Mouse (Mus musculus) central nervous system, embryonic 18 days (tissue): ENCODE measurements around the gene Gm16368. TPM values are rescaled to one million over a fixed set of nuclear protein-coding genes. Genes with fewer than 3 reads are reported as not detected.

ENCODE experiments used
- polyA plus RNA-seq: library from polyadenylated mRNA; depleted of rRNA; stranded (reverse); fragments of >200 nt; gene quantifications from 2 replicates; pipeline ENCODE4 v1.2.3, GENCODE M21; 2012; rRNA removed

The Gm16368 gene
- not detected in 2 replicates for polyA plus RNA-seq

DNA sequence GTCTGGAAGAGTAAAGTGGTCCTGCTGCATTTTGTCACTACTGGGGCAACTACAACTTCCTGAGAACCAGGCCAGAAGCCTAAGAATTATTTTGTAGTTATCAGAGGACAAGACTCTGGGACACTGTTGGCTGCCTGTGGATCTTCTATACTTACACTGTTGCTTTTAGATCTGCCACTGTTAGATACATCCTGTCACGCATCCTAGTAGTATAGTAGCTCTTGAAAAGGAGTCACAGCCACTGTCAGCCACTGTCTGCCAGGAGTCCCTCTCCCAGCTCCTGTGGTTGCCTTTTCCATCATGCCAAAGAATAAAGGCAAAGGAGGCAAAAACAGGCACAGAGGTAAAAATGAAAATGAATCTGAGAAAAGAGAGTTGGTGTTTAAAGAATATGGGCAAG lies at the start of gene Gm16368:
Gene Gm16368 (plus strand): TSS at position 301 of the 400 bp plus-strand sequence.

Other genes with a start within 250 kb of the Gm16368 start
- not detected in 2 replicates for gene Gm2001, start 241.4 kb upstream of the Gm16368 start, polyA plus RNA-seq
- not detected in 2 replicates for gene Gm2016, start 209.6 kb upstream of the Gm16368 start, polyA plus RNA-seq
- not detected in 2 replicates for gene Gm2022, start 188.3 kb upstream of the Gm16368 start, polyA plus RNA-seq
- gene Gm2035, start 163.8 kb upstream of the Gm16368 start, polyA plus RNA-seq: not detected in 2 replicates
- not detected in 2 replicates for gene Gm2042, start 129.6 kb upstream of the Gm16368 start, polyA plus RNA-seq
- not detected in 2 replicates for gene Gm2075, start 71.8 kb upstream of the Gm16368 start, polyA plus RNA-seq
- gene Gm6803, start 64.9 kb upstream of the Gm16368 start, polyA plus RNA-seq: not detected in 2 replicates
- not detected in 2 replicates for gene Gm2056, start 56.7 kb upstream of the Gm16368 start, polyA plus RNA-seq
- not detected in 2 replicates for gene Gm10436, start 98.4 kb downstream of the Gm16368 start, polyA plus RNA-seq
- gene Gm8332, start 166.4 kb downstream of the Gm16368 start, polyA plus RNA-seq: not detected in 2 replicates
- not detected in 2 replicates for gene Gm5662, start 190.8 kb downstream of the Gm16368 start, polyA plus RNA-seq
- gene Gm5039, start 240.3 kb downstream of the Gm16368 start, polyA plus RNA-seq: not detected in 2 replicates